Mouse (Mus musculus): Measurements from ENCODE around the gene Tpt1.
A peak's percentile ranks its signal among the peaks of the same experiment; 100 is the strongest.
"Not testable (repeated sequence)": the region's sequence is repeated elsewhere in the genome, so short reads cannot be mapped to it uniquely, and the experiment has no call there.

Gene Tpt1

GRCm38 (mm10) chr14:75844111-75844695, 690 bp upstream of the Tpt1 start:
- peak; percentile 30 for DNase-seq (ENCODE audit: low spot score)

- peak; percentile 93 for DNase-seq (ENCODE audit: low spot score)
Measured at GRCm38 (mm10) chr14:75845698-75846115, 814 bp downstream of the Tpt1 start.

- DNase-seq (ENCODE audit: low spot score) = no peak
Measured at GRCm38 (mm10) chr14:75847669-75848068, 2.8 kb downstream of the Tpt1 start.

- DNase-seq (ENCODE audit: low spot score) = no peak
Measured at GRCm38 (mm10) chr14:75848482-75848881, 3.6 kb downstream of the Tpt1 start.

GRCm38 (mm10) chr14:75849236-75849635, 4.3 kb downstream of the Tpt1 start:
- no peak for DNase-seq (ENCODE audit: low spot score)

- no peak for DNase-seq (ENCODE audit: low spot score)
Measured at GRCm38 (mm10) chr14:75849842-75850568, 5.1 kb downstream of the Tpt1 start.

GRCm38 (mm10) chr14:75850819-75851218, 5.9 kb downstream of the Tpt1 start:
- DNase-seq (ENCODE audit: low spot score) = no peak

- no peak for DNase-seq (ENCODE audit: low spot score)
Measured at GRCm38 (mm10) chr14:75852016-75852415, 7.1 kb downstream of the Tpt1 start.

- DNase-seq (ENCODE audit: low spot score) = no peak
Measured at GRCm38 (mm10) chr14:75855263-75855992, 10.5 kb downstream of the Tpt1 start.

- no peak for DNase-seq (ENCODE audit: low spot score)
Measured at GRCm38 (mm10) chr14:75858181-75858580, 13.3 kb downstream of the Tpt1 start.

GRCm38 (mm10) chr14:75859619-75860018, 14.7 kb downstream of the Tpt1 start:
- no peak for DNase-seq (ENCODE audit: low spot score)

- DNase-seq (ENCODE audit: low spot score) = no peak
Measured at GRCm38 (mm10) chr14:75862701-75863100, 17.8 kb downstream of the Tpt1 start.

GRCm38 (mm10) chr14:75863549-75864409, 18.9 kb downstream of the Tpt1 start:
- peak; percentile 89 for DNase-seq (ENCODE audit: low spot score)

- peak; percentile 83 for DNase-seq (ENCODE audit: low spot score)
Measured at GRCm38 (mm10) chr14:75866706-75867333, 21.9 kb downstream of the Tpt1 start.

- DNase-seq (ENCODE audit: low spot score) = not testable (repeated sequence)
Measured at GRCm38 (mm10) chr14:75868028-75868427, 23.1 kb downstream of the Tpt1 start.

GRCm38 (mm10) chr14:75869769-75870363, 25.0 kb downstream of the Tpt1 start:
- no peak for DNase-seq (ENCODE audit: low spot score)

- peak; percentile 58 for DNase-seq (ENCODE audit: low spot score)
Measured at GRCm38 (mm10) chr14:75870631-75871030, 25.7 kb downstream of the Tpt1 start.

- no peak for DNase-seq (ENCODE audit: low spot score)
Measured at GRCm38 (mm10) chr14:75871111-75871510, 26.2 kb downstream of the Tpt1 start.

- no peak for DNase-seq (ENCODE audit: low spot score)
Measured at GRCm38 (mm10) chr14:75871750-75872149, 26.9 kb downstream of the Tpt1 start.

GRCm38 (mm10) chr14:75873612-75874011, 28.7 kb downstream of the Tpt1 start:
- DNase-seq (ENCODE audit: low spot score) = peak; percentile 47

Data from lung, postnatal 25 days (tissue).